Mouse (Mus musculus) MEL (cell line): ENCODE measurements around the gene Ptma. TPM values are rescaled to one million over a fixed set of nuclear protein-coding genes. Genes with fewer than 3 reads are reported as not detected.

Experiments used
- DNase-seq: peaks from one replicate; pipeline ENCODE4 v3.0.0; 2011; ENCODE audit warnings: low read depth, low spot score
- H3K27ac ChIP-seq: 2 replicates; pipeline ENCODE4 v1.5.1; 2012; ENCODE audit warnings: low read depth, mild to moderate bottlenecking, control low read depth, low read length, moderate library complexity; ENCODE audit not compliant: control insufficient read depth
- H3K27me3 ChIP-seq, 2 experiments: fragments of 150-350 bp in 1 of 2; sonication (generic) in 1 of 2; 2 replicates each; pipeline ENCODE4 v1.6.1; 2012; ENCODE audit warnings: low read length in 2 of 2, mild to moderate bottlenecking in 2 of 2, improper control_type of control experiment in 1 of 2, moderate library complexity in 1 of 2; ENCODE audit not compliant: insufficient read depth in 2 of 2, control insufficient read depth in 1 of 2
- H3K36me3 ChIP-seq, 2 experiments: 2 replicates each; pipeline ENCODE4 v1.6.1; 2012 to 2014; ENCODE audit warnings: low read length in 2 of 2, improper control_type of control experiment in 1 of 2, inconsistent platforms in 1 of 2, mild to moderate bottlenecking in 1 of 2; ENCODE audit not compliant: insufficient read depth in 2 of 2, control insufficient read depth in 1 of 2
- H3K4me1 ChIP-seq, 2 experiments: fragments of 150-350 bp in 1 of 2; sonication (generic) in 1 of 2; 2 replicates each; pipeline ENCODE4 v1.6.1; 2012; ENCODE audit warnings: low read length in 2 of 2, improper control_type of control experiment in 1 of 2, mild to moderate bottlenecking in 1 of 2; ENCODE audit not compliant: insufficient read depth in 2 of 2, control insufficient read depth in 1 of 2
- H3K4me3 ChIP-seq, 2 experiments: fragments of 150-350 bp in 1 of 2; sonication (generic) in 1 of 2; 2 replicates each; pipeline ENCODE4 v1.5.1; 2012; ENCODE audit warnings: low read depth in 2 of 2, low read length in 2 of 2, mild to moderate bottlenecking in 2 of 2, moderate library complexity in 2 of 2, control low read depth in 1 of 2, improper control_type of control experiment in 1 of 2; ENCODE audit not compliant: control insufficient read depth in 1 of 2, insufficient read depth in 1 of 2
- H3K79me2 ChIP-seq: 2 replicates; pipeline ENCODE4 v1.6.1; 2012; ENCODE audit warnings: mild to moderate bottlenecking, low read length, moderate library complexity; ENCODE audit not compliant: control insufficient read depth, poor library complexity, insufficient read depth
- H3K9ac ChIP-seq: 2 replicates; pipeline ENCODE4 v1.6.1; 2012; ENCODE audit warnings: low read depth, mild to moderate bottlenecking, control low read depth, low read length, moderate library complexity; ENCODE audit not compliant: control insufficient read depth, poor library complexity, severe bottlenecking
- H3K9me3 ChIP-seq: fragments of 150-350 bp; sonication (generic); replicated peaks from 2 replicates; pipeline ENCODE4 v1.6.1; 2012; ENCODE audit warnings: mild to moderate bottlenecking, low read length, improper control_type of control experiment, moderate library complexity; ENCODE audit not compliant: insufficient read depth
- CHD1 ChIP-seq: IDR thresholded peaks from 2 replicates; pipeline ENCODE4 v1.6.1; 2012; ENCODE audit warnings: low read depth, mild to moderate bottlenecking, inconsistent platforms, low read length, improper control_type of control experiment
- CTCF ChIP-seq, 3 experiments: IDR thresholded peaks in 2 of 3; conservative IDR thresholded peaks in 1 of 3; 2 replicates each; pipeline ENCODE4 v1.5.1; 2011 to 2012; ENCODE audit warnings: low read length in 3 of 3, low read depth in 2 of 3, mild to moderate bottlenecking in 2 of 3, improper control_type of control experiment in 1 of 3, inconsistent platforms in 1 of 3, mixed read lengths in 1 of 3, moderate library complexity in 1 of 3; ENCODE audit not compliant: control insufficient read depth in 1 of 3, insufficient read depth in 1 of 3, poor library complexity in 1 of 3, severe bottlenecking in 1 of 3
- E2F4 ChIP-seq: IDR thresholded peaks from 2 replicates; pipeline ENCODE4 v1.6.1; 2011; ENCODE audit warnings: low read depth, low read length, improper control_type of control experiment, borderline replicate concordance
- GABPA ChIP-seq: IDR thresholded peaks from 2 replicates; pipeline ENCODE4 v1.6.1; 2012; ENCODE audit warnings: low read depth, mild to moderate bottlenecking, inconsistent platforms, low read length, improper control_type of control experiment, moderate library complexity
- HCFC1 ChIP-seq: IDR thresholded peaks from 2 replicates; pipeline ENCODE4 v1.6.1; 2012; ENCODE audit warnings: low read depth, mild to moderate bottlenecking, inconsistent platforms, low read length, improper control_type of control experiment, moderate library complexity
- JUND ChIP-seq: IDR thresholded peaks from 2 replicates; pipeline ENCODE4 v1.6.1; 2011; ENCODE audit warnings: low read depth, mild to moderate bottlenecking, improper control_type of control experiment, low read length
- MAFK ChIP-seq: IDR thresholded peaks from 2 replicates; pipeline ENCODE4 v1.6.1; 2011; ENCODE audit warnings: low read depth, mild to moderate bottlenecking, low read length, improper control_type of control experiment, borderline replicate concordance
- MAX ChIP-seq: IDR thresholded peaks from 2 replicates; pipeline ENCODE4 v1.6.1; 2011; ENCODE audit warnings: low read length, improper control_type of control experiment
- MAZ ChIP-seq: IDR thresholded peaks from 2 replicates; pipeline ENCODE4 v1.6.1; 2012; ENCODE audit warnings: low read depth, mild to moderate bottlenecking, inconsistent platforms, low read length, improper control_type of control experiment
- MEF2A ChIP-seq: IDR thresholded peaks from 2 replicates; pipeline ENCODE4 v1.6.1; 2014; ENCODE audit warnings: low read depth, mild to moderate bottlenecking, inconsistent platforms, low read length, improper control_type of control experiment; ENCODE audit not compliant: poor library complexity, insufficient replicate concordance, severe bottlenecking; ENCODE audit errors: extremely low read depth
- MXI1 ChIP-seq: IDR thresholded peaks from 2 replicates; pipeline ENCODE4 v1.6.1; 2011; ENCODE audit warnings: mild to moderate bottlenecking, low read depth, low read length, improper control_type of control experiment
- MYB ChIP-seq: IDR thresholded peaks from 2 replicates; pipeline ENCODE4 v1.6.1; 2011; ENCODE audit warnings: mild to moderate bottlenecking, low read depth, low read length, improper control_type of control experiment
- MYC ChIP-seq: IDR thresholded peaks from 2 replicates; pipeline ENCODE4 v1.6.1; 2011; ENCODE audit warnings: low read depth, mild to moderate bottlenecking, low read length, improper control_type of control experiment, moderate library complexity
- NELFE ChIP-seq: IDR thresholded peaks from 2 replicates; pipeline ENCODE4 v1.6.1; 2011; ENCODE audit warnings: low read depth, low read length, improper control_type of control experiment
- NRF1 ChIP-seq: IDR thresholded peaks from 2 replicates; pipeline ENCODE4 v1.6.1; 2014; ENCODE audit warnings: low read depth, mild to moderate bottlenecking, inconsistent platforms, low read length, improper control_type of control experiment, moderate library complexity; ENCODE audit not compliant: poor library complexity, insufficient read depth, severe bottlenecking
- POLR2A ChIP-seq, 2 experiments: IDR thresholded peaks; 2 replicates each; pipeline ENCODE4 v1.6.1; 2011 to 2012; ENCODE audit warnings: low read length in 2 of 2, mild to moderate bottlenecking in 2 of 2, control low read depth in 1 of 2, improper control_type of control experiment in 1 of 2, low read depth in 1 of 2, moderate library complexity in 1 of 2; ENCODE audit not compliant: control insufficient read depth in 1 of 2, insufficient read depth in 1 of 2, poor library complexity in 1 of 2
- POLR2AphosphoS2 ChIP-seq: IDR thresholded peaks from 2 replicates; pipeline ENCODE4 v1.6.1; 2011; ENCODE audit warnings: low read length, improper control_type of control experiment
- SMC3 ChIP-seq: IDR thresholded peaks from 2 replicates; pipeline ENCODE4 v1.6.1; 2011; ENCODE audit warnings: low read depth, low read length, improper control_type of control experiment
- TAL1 ChIP-seq: IDR thresholded peaks from 2 replicates; pipeline ENCODE4 v1.6.1; 2012; ENCODE audit warnings: mild to moderate bottlenecking, inconsistent platforms, low read length, moderate library complexity, mixed read lengths
- TCF12 ChIP-seq: IDR thresholded peaks from 2 replicates; pipeline ENCODE4 v1.6.1; 2014; ENCODE audit warnings: low read depth, mild to moderate bottlenecking, inconsistent platforms, low read length, improper control_type of control experiment, moderate library complexity
- UBTF ChIP-seq: IDR thresholded peaks from 2 replicates; pipeline ENCODE4 v1.6.1; 2012; ENCODE audit warnings: low read depth, mild to moderate bottlenecking, inconsistent platforms, low read length, improper control_type of control experiment, moderate library complexity, borderline replicate concordance; ENCODE audit not compliant: insufficient read depth
- ZC3H11A ChIP-seq: IDR thresholded peaks from 2 replicates; pipeline ENCODE4 v1.6.1; 2012; ENCODE audit warnings: low read depth, mild to moderate bottlenecking, inconsistent platforms, low read length, improper control_type of control experiment
- ZKSCAN1 ChIP-seq: IDR thresholded peaks from 2 replicates; pipeline ENCODE4 v1.6.1; 2012; ENCODE audit warnings: low read depth, mild to moderate bottlenecking, inconsistent platforms, low read length, improper control_type of control experiment, moderate library complexity
- ZMIZ1 ChIP-seq: IDR thresholded peaks from 2 replicates; pipeline ENCODE4 v1.6.1; 2012; ENCODE audit warnings: low read depth, mild to moderate bottlenecking, inconsistent platforms, low read length, improper control_type of control experiment, moderate library complexity
- polyA plus RNA-seq, 2 experiments: library from polyadenylated mRNA; stranded (reverse) in 1 of 2; unstranded in 1 of 2; fragments of >175 nt in 1 of 2; fragments of >200 nt in 1 of 2; gene quantifications; 2 replicates each; pipeline versions ENCODE4 v1.2.1 to v1.2.4; 2012; ENCODE audit warnings: low replicate concordance in 2 of 2, low read depth in 1 of 2; ENCODE audit not compliant: insufficient read length in 2 of 2, insufficient read depth in 1 of 2, missing spikeins in 1 of 2
- total RNA-seq: library from RNA; depleted of rRNA; stranded (reverse); fragments of 300-350 nt; gene quantifications from 2 replicates; pipeline ENCODE4 v1.2.3, GENCODE M21; 2012

Ptma gene
- total and polyA plus RNA-seq, 3 experiments: 2,419 to 4,891 (median 3,309) TPM

DNA sequence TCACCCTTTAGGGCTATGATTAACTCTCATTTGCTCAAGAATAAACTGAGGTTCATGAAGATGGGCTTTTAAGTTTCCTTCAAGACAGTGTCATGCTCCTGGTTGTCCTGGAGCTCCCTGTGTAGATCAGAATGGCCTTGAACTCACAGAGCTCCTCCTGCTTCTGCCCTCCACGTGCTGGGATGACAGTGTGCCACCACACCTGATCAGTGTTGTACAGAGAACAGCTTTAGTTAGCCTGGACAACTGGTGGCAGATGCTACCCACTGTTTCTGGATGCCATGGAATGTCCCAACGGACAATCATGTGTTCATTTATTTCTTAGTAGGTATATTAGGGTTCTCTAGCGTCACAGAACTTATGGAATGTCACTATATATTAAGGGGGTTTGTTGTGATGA, 9.4 kb upstream of the Ptma start:
- H3K9me3 ChIP-seq: no peaks in the 10 kb centered on the region
- no peaks in the 10 kb centered on the region for H3K79me2 ChIP-seq
- no peaks in the 10 kb centered on the region for H3K27me3 ChIP-seq
- no peak for DNase-seq
- no peak overlapping the region for H3K9ac ChIP-seq
- H3K4me1 ChIP-seq: peaks cover 0 to 4% of the 10 kb centered on the region in 2 experiments; a peak in 1 of 4 replicates
- H3K36me3 ChIP-seq: no peaks in the 10 kb centered on the region
- TF ChIP-seq NELFE (no peak), HCFC1 (no peak), MXI1 (no peak), JUND (no peak), MAX (no peak), MAFK (no peak), CHD1 (no peak)
- no peak overlapping the region for H3K4me3 ChIP-seq
- H3K27ac ChIP-seq: no peak overlapping the region

DNA sequence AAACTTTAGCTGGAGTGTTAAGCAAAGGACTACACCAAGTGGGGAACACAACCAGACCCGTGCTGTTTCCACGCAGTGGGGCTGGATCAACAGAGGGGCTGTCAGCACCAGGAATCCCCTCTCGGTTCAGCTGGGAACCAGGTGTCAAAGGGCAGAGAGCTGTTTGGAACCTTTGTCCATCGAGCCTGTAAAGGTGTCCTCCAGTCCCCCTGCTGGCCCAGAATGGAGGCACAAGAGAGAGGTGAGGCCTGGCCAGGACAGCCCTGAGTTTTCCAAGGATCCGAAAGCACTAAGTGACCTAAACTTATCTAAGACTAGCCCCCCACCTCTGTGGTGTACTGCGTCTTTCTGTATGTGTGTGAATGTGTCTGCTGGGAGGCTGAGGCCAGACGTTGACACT, 6.2 kb upstream of the Ptma start:
- peaks cover 3 to 19% of the 10 kb centered on the region in 2 experiments; a peak in 3 of 4 replicates for H3K4me1 ChIP-seq
- no peak overlapping the region for H3K4me3 ChIP-seq
- peaks cover 0 to 15% of the 10 kb centered on the region in 2 experiments; a peak in 2 of 4 replicates for H3K36me3 ChIP-seq
- DNase-seq: no peak
- TF ChIP-seq TAL1 (no peak), CTCF (IDR thresholded peaks at IDR 0.05 in 2 of 3, conservative IDR thresholded peaks at IDR 0.05 in 1 of 3; ENCODE audit: control insufficient read depth in 1 of 3, insufficient read depth in 1 of 3, low read depth in 2 of 3, low read length in 3 of 3, poor library complexity in 1 of 3, severe bottlenecking in 1 of 3) (peak; percentile 44 to 48 (median 45)), SMC3 (peak; percentile 34; the same call in 1 of the 2 replicates)
- no peak overlapping the region for H3K27ac ChIP-seq
- no peaks in the 10 kb centered on the region for H3K9me3 ChIP-seq
- peaks cover 5% of the 10 kb centered on the region; the same call in 1 of the 2 replicates for H3K79me2 ChIP-seq
- no peaks in the 10 kb centered on the region for H3K27me3 ChIP-seq
- H3K9ac ChIP-seq: no peak overlapping the region

DNA sequence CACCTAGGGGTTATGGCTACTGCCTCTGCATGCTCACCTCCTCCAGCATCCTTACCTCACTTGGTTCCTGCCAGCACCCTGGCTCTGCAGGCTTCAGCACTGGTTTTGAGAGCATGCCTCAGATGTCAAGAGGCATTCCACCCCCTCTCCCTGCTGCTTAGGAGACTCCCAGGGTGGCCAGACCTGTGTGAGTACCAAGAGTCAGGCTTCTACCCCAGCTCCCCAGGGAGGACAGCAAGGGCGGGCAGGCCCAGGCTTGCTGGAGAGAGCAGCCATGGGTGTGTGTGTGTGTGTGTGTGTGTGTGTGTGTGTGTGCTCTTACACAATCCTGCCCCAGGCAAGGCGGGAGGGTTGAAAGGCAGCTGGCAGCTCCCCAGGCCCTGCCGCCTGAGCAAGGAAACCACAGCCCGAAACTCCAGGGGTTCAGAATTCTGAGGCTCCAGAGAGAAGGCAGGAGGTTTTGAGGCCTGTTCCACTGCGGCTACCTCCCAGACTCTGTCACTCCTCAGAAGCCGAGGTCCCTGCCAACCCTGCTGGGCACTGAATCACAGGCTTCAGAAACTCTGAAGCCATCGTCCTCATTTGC, 4.1 kb upstream of the Ptma start:
- peaks cover 0 to 15% of the 10 kb centered on the region in 2 experiments; a peak in 2 of 4 replicates for H3K36me3 ChIP-seq
- H3K4me1 ChIP-seq: peaks cover 3 to 22% of the 10 kb centered on the region in 2 experiments; a peak in 3 of 4 replicates
- no peak for DNase-seq
- H3K79me2 ChIP-seq: peaks cover 18% of the 10 kb centered on the region
- TF ChIP-seq E2F4 (no peak), NRF1 (no peak), MYB (no peak), ZKSCAN1 (no peak), POLR2A (IDR thresholded peaks at IDR 0.05; ENCODE audit: control insufficient read depth in 1 of 2, insufficient read depth in 1 of 2, low read depth in 1 of 2, low read length in 2 of 2, poor library complexity in 1 of 2) (no peak), JUND (no peak), ZC3H11A (no peak), UBTF (no peak), POLR2AphosphoS2 (no peak), MYC (no peak), GABPA (no peak), MAFK (no peak), MEF2A (no peak), TCF12 (no peak), MAZ (no peak), ZMIZ1 (no peak)
- no peak overlapping the region for H3K27ac ChIP-seq
- no peak overlapping the region for H3K4me3 ChIP-seq
- H3K9ac ChIP-seq: no peak overlapping the region
- H3K27me3 ChIP-seq: no peaks in the 10 kb centered on the region
- no peaks in the 10 kb centered on the region for H3K9me3 ChIP-seq
